Mouse (Mus musculus): ENCODE data around the gene Lama1. TPM values are rescaled to one million over a fixed set of nuclear protein-coding genes. Genes with fewer than 3 reads are reported as not detected.
"Not testable (repeated sequence)": the region's sequence is repeated elsewhere in the genome, so short reads cannot be mapped to it uniquely, and the experiment has no call there.

Lama1 gene
- polyA plus RNA-seq, 1 experiment from 2014 or later, result 3.3 TPM

GRCm38 (mm10) chr17:67726601-67727000, 29.5 kb downstream of the Lama1 start:
- WGBS, result 90% methylated on average over 11 of the region's 11 CpGs
- Histone ChIP-seq H3K4me1 (peaks cover 21% of the 10 kb centered on the region), H3K27ac (no peak overlapping the region), H3K4me3 (no peak overlapping the region), H3K27me3 (ENCODE audit: low read depth, poor library complexity, severe bottlenecking) (no peaks in the 10 kb centered on the region), H3K36me3 (no peaks in the 10 kb centered on the region), H3K9me3 (replicated peaks) (no peaks in the 10 kb centered on the region)
- no peak for DNase-seq (ENCODE audit: low spot score)

GRCm38 (mm10) chr17:67728751-67729150, 31.7 kb downstream of the Lama1 start:
- Histone ChIP-seq H3K4me1 (peaks cover 20% of the 10 kb centered on the region), H3K36me3 (no peaks in the 10 kb centered on the region), H3K9me3 (replicated peaks) (no peaks in the 10 kb centered on the region), H3K27ac (no peak overlapping the region), H3K4me3 (no peak overlapping the region), H3K27me3 (ENCODE audit: low read depth, poor library complexity, severe bottlenecking) (no peaks in the 10 kb centered on the region)
- no peak for DNase-seq (ENCODE audit: low spot score)
- 46% methylated on average over 7 of the region's 7 CpGs for whole genome bisulfite sequencing

- 71% methylated on average over 3 of the region's 3 CpGs for WGBS
- no peak overlapping the region for H3K27ac ChIP-seq
- H3K4me1 ChIP-seq, result peaks cover 2% of the 10 kb centered on the region; the same call in 1 of the 2 replicates
- H3K9me3 ChIP-seq (replicated peaks), result no peaks in the 10 kb centered on the region
- no peak overlapping the region for H3K4me3 ChIP-seq
- no peaks in the 10 kb centered on the region for H3K36me3 ChIP-seq
- H3K27me3 ChIP-seq (ENCODE audit: low read depth, poor library complexity, severe bottlenecking), result no peaks in the 10 kb centered on the region
- DNase-seq (ENCODE audit: low spot score), result no peak
These were observed 34.0 kb downstream of the Lama1 start for GRCm38 (mm10) chr17:67731096-67731495.

GRCm38 (mm10) chr17:67731964-67732363, 34.9 kb downstream of the Lama1 start:
- no peak overlapping the region for H3K4me3 ChIP-seq
- H3K4me1 ChIP-seq, result no peaks in the 10 kb centered on the region
- DNase-seq (ENCODE audit: low spot score), result no peak
- H3K27ac ChIP-seq, result no peak overlapping the region
- H3K36me3 ChIP-seq, result no peaks in the 10 kb centered on the region
- no peaks in the 10 kb centered on the region for H3K27me3 ChIP-seq (ENCODE audit: low read depth, poor library complexity, severe bottlenecking)
- WGBS, result 90% methylated on average over 11 of the region's 11 CpGs
- H3K9me3 ChIP-seq (replicated peaks), result no peaks in the 10 kb centered on the region

- no peaks in the 10 kb centered on the region for H3K4me1 ChIP-seq
- H3K9me3 ChIP-seq (replicated peaks), result no peaks in the 10 kb centered on the region
- H3K36me3 ChIP-seq, result no peaks in the 10 kb centered on the region
- DNase-seq (ENCODE audit: low spot score), result no peak
- no peaks in the 10 kb centered on the region for H3K27me3 ChIP-seq (ENCODE audit: low read depth, poor library complexity, severe bottlenecking)
- WGBS, result 85% methylated on average over 12 of the region's 12 CpGs
- no peak overlapping the region for H3K27ac ChIP-seq
- H3K4me3 ChIP-seq, result no peak overlapping the region
These were observed 36.5 kb downstream of the Lama1 start for GRCm38 (mm10) chr17:67733516-67733915.

GRCm38 (mm10) chr17:67735722-67736121, 38.7 kb downstream of the Lama1 start:
- H3K4me1 ChIP-seq, result no peaks in the 10 kb centered on the region
- H3K36me3 ChIP-seq, result no peaks in the 10 kb centered on the region
- H3K27ac ChIP-seq, result no peak overlapping the region
- no peaks in the 10 kb centered on the region for H3K9me3 ChIP-seq (replicated peaks)
- 73% methylated on average over 6 of the region's 6 CpGs for WGBS
- no peaks in the 10 kb centered on the region for H3K27me3 ChIP-seq (ENCODE audit: low read depth, poor library complexity, severe bottlenecking)
- DNase-seq (ENCODE audit: low spot score), result no peak
- H3K4me3 ChIP-seq, result no peak overlapping the region

GRCm38 (mm10) chr17:67741229-67741628, 44.2 kb downstream of the Lama1 start:
- H3K36me3 ChIP-seq; H3K4me3 ChIP-seq; DNase-seq (ENCODE audit: low spot score): not testable (repeated sequence)

GRCm38 (mm10) chr17:67764167-67764871, 67.3 kb downstream of the Lama1 start:
- Histone ChIP-seq H3K27ac (no peak overlapping the region), H3K4me3 (no peak overlapping the region), H3K27me3 (ENCODE audit: low read depth, poor library complexity, severe bottlenecking) (no peaks in the 10 kb centered on the region), H3K9me3 (replicated peaks) (no peaks in the 10 kb centered on the region), H3K4me1 (no peaks in the 10 kb centered on the region), H3K36me3 (no peaks in the 10 kb centered on the region)
- DNase-seq (ENCODE audit: low spot score), result no peak
- 91% methylated on average over 9 of the region's 9 CpGs for WGBS

More at GRCm38 (mm10) chr17:67741229-67741628, 44.2 kb downstream of the Lama1 start:
- H3K27ac ChIP-seq; H3K27me3 ChIP-seq (ENCODE audit: low read depth, poor library complexity, severe bottlenecking); H3K9me3 ChIP-seq (replicated peaks); H3K4me1 ChIP-seq: not testable (repeated sequence)

GRCm38 (mm10) chr17:67773608-67774007, 76.5 kb downstream of the Lama1 start:
- H3K36me3 ChIP-seq, result peaks cover 6% of the 10 kb centered on the region; the same call in 1 of the 2 replicates
- WGBS, result 60% methylated on average over 8 of the region's 8 CpGs
- no peak for DNase-seq (ENCODE audit: low spot score)
- H3K4me3 ChIP-seq, result no peak overlapping the region
- no peaks in the 10 kb centered on the region for H3K4me1 ChIP-seq
- no peaks in the 10 kb centered on the region for H3K27me3 ChIP-seq (ENCODE audit: low read depth, poor library complexity, severe bottlenecking)
- no peaks in the 10 kb centered on the region for H3K9me3 ChIP-seq (replicated peaks)
- no peak overlapping the region for H3K27ac ChIP-seq

- 0 out of 2 replicates have a peak, but pooled peaks cover 3% of the 10 kb centered on the region for H3K36me3 ChIP-seq
- peak; percentile 42 for DNase-seq (ENCODE audit: low spot score)
These were observed 79.7 kb downstream of the Lama1 start for GRCm38 (mm10) chr17:67776764-67777163.

GRCm38 (mm10) chr17:67779812-67780211, 82.8 kb downstream of the Lama1 start:
- 66% methylated on average over 4 of the region's 4 CpGs for WGBS
- 0 out of 2 replicates have a peak, but pooled peaks cover 3% of the 10 kb centered on the region for H3K36me3 ChIP-seq
- DNase-seq (ENCODE audit: low spot score), result peak; percentile 51
- H3K27me3 ChIP-seq (ENCODE audit: low read depth, poor library complexity, severe bottlenecking), result no peaks in the 10 kb centered on the region
- no peaks in the 10 kb centered on the region for H3K9me3 ChIP-seq (replicated peaks)
- H3K4me3 ChIP-seq, result no peak overlapping the region
- no peaks in the 10 kb centered on the region for H3K4me1 ChIP-seq
- no peak overlapping the region for H3K27ac ChIP-seq

More at GRCm38 (mm10) chr17:67776764-67777163, 79.7 kb downstream of the Lama1 start:
- no peaks in the 10 kb centered on the region for H3K9me3 ChIP-seq (replicated peaks)
- no peak overlapping the region for H3K27ac ChIP-seq
- no peak overlapping the region for H3K4me3 ChIP-seq
- H3K4me1 ChIP-seq, result no peaks in the 10 kb centered on the region
- H3K27me3 ChIP-seq (ENCODE audit: low read depth, poor library complexity, severe bottlenecking), result no peaks in the 10 kb centered on the region
- WGBS, result 78% methylated on average over 9 of the region's 9 CpGs

GRCm38 (mm10) chr17:67791091-67791490, 94.0 kb downstream of the Lama1 start:
- no peak overlapping the region for H3K4me3 ChIP-seq
- H3K27me3 ChIP-seq (ENCODE audit: low read depth, poor library complexity, severe bottlenecking), result no peaks in the 10 kb centered on the region
- no peak for DNase-seq (ENCODE audit: low spot score)
- peaks cover 9% of the 10 kb centered on the region; the same call in 1 of the 2 replicates for H3K36me3 ChIP-seq
- H3K4me1 ChIP-seq, result no peaks in the 10 kb centered on the region
- H3K27ac ChIP-seq, result no peak overlapping the region
- H3K9me3 ChIP-seq (replicated peaks), result no peaks in the 10 kb centered on the region
- 95% methylated on average over 10 of the region's 10 CpGs for WGBS

- Histone ChIP-seq H3K27me3 (ENCODE audit: low read depth, poor library complexity, severe bottlenecking) (no peaks in the 10 kb centered on the region), H3K9me3 (replicated peaks) (no peaks in the 10 kb centered on the region), H3K4me1 (no peaks in the 10 kb centered on the region), H3K4me3 (no peak overlapping the region), H3K27ac (no peak overlapping the region), H3K36me3 (peaks cover 18% of the 10 kb centered on the region; the same call in 1 of the 2 replicates)
- no peak for DNase-seq (ENCODE audit: low spot score)
- WGBS, result 95% methylated on average over 16 of the region's 16 CpGs
These were observed 112.1 kb downstream of the Lama1 start for GRCm38 (mm10) chr17:67809171-67809570.
